Mouse (Mus musculus) ES-Bruce4 (cell line): Measurements from ENCODE around the gene Olfr1120.
"Not testable (repeated sequence)": the region's sequence is repeated elsewhere in the genome, so short reads cannot be mapped to it uniquely, and the experiment has no call there.

Experiments
- CTCF ChIP-seq: IDR thresholded peaks from one replicate; pipeline ENCODE4 v1.8.1; 2011; ENCODE audit warnings: low read depth, low read length
- EP300 ChIP-seq: IDR thresholded peaks from 2 replicates; pipeline ENCODE4 v1.6.1; 2011; ENCODE audit warnings: low read depth, low read length; ENCODE audit not compliant: insufficient read depth

DNA sequence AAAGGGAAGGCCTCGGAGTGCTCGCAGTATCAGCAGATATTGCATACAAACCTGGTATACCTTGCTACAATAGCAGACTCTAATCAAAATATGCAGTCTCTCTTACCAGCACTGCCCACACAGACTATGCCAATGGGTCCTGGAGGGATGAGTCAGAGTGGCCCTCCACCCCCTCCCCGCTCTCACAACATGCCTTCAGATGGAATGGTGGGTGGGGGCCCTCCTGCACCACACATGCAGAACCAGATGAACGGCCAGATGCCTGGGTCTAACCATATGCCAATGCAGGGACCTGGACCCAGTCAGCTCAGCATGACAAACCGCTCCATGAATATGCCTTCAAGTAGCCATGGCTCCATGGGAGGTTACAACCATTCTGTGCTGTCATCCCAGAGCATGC is 39.0 kb downstream of the Olfr1120 start:
- not testable (repeated sequence) for TF ChIP-seq CTCF, EP300
